Mouse (Mus musculus): ENCODE data around the gene Insc.

- TF ChIP-seq CTCF (IDR thresholded peaks at IDR 0.05; ENCODE audit: borderline replicate concordance, extremely low read depth, insufficient read depth, insufficient read length) (no peak), POLR2A (IDR thresholded peaks at IDR 0.05; ENCODE audit: borderline replicate concordance, extremely low read depth, insufficient read depth, insufficient read length, poor library complexity, severe bottlenecking) (no peak)
These were observed 21.8 kb downstream of the Insc start for GRCm38 (mm10) chr7:114765273-114765672.

Data from brain, embryonic 14.5 days (tissue).